Mouse (Mus musculus) regulatory T cell (primary cell): ENCODE measurements around the gene Ahctf1.
"Not testable (repeated sequence)": the region's sequence is repeated elsewhere in the genome, so short reads cannot be mapped to it uniquely, and the experiment has no call there.

Source experiments
- in situ Hi-C: fragments of 300-600 bp; cut with MboI, MseI; formaldehyde crosslinking; loops from one replicate; pipeline ENCODE4 v1.15.1; 2025; ENCODE audit warnings: high pct_unique_total_duplicates

Ahctf1 gene

DNA sequence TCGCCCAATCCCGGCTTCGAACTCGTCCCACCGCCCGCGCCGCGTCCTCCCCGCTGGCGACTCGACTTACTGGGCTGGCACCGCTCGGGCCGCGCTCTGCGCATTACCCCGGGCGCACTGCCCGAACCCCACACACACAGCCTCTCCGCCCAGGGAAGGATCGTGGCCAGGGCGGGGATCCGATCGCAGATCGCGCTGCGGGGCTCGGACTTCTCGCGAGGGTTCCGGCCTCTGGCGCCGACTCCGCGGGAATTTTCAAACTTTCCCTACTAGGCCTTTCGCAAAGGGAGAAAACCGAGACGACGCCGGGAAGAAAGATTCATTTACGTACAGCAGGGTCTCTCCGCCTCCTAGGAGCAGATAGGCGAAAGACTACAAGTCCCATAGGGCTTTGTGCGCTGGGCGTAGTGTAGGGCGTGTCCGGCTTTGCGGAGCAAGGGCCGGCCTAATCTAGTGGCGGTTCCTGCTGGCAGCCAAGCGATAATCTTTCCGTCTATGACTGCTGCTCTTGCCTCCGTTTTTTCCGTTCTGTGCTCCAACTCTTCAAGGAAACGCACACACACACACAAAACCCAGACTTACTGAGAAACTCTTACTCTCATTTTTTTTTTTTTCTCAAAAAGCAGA lies at the start of gene Ahctf1:
Gene Ahctf1, minus strand, starts transcription at position 168 of the 627 bp plus-strand sequence.
- in situ Hi-C loops: no loop called here

DNA sequence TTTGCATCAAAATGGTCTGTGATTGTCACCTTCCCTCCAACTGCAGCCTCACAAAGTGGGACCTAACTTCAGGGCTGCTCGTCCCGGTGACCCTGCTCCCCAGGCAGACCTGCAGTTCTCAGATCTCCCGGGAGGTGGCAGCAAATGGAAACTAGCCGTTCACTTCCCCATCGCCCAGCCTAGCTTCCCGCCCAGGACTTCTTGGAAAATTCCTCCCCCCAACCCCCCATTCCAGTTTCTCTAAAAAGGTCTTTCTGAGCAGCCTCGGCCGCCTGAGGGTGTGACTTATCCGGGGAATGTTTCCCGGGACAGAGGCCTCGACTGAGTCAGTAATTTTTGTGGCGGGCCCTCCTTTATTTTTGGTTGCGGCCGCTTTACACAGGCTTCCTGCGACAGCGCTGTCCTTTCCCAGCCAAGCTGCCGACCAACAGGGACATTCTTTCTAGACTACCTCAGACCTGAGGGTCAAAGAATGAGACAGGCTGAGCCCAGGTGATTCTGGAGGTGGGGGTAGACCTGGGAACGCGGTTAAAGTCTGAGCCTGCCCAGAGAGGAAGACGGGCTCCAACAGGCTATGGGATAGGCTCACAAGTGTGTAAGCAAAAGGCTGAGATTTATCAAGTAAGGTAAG lies 44.4 kb upstream of the Ahctf1 start:
- in situ Hi-C loops: no loop called here

DNA sequence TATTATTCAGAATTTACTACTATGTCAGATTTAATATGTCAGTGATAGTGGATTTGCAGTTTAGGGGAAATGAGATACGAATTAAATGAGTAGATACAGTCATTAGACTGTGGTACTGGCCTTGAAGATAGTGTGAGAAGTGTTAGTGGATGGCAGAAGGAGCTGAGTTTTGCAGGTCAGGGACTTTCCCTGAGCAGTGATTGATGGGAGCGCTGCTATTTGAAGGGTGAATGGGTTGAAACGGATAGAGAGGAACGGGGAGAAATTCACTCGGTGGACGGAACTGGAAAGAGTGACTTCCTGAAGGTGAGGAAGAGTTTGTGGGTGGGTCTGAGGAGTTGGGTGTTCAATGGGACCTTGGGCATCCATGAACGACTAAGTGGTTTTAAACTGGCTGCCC lies 43.7 kb upstream of the Ahctf1 start:
- in situ Hi-C loops: no loop called here

DNA sequence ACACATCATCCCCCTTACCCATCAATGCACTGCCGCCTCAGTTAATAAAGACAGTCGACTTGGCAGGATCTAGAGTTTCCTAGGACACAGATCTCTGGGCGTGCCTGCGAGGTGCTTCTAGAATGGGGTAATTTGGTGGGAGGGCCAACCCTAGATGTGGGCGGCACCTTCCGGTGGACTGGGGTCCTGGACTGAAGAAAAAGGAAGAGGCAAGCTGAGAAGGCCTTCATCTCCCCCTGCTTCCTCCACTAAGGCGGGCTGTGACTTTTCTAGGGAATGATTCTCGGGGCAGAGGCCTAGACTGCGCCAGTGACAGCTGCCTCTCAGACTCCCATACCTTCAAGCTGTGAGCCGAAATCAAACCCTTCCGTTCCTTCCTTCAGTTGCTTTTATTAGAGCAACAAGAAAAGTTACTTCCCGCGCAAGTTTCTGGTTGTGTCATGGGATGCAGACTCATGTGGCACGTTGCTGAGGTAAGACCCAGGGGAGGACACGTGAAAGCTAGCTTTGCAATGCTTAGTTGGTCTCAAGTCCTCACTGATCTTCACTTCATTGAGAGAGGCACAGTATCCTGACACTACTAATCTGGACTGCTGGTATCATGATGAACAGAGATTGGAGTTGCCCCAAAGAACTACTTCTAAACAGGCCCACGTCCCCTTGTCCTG lies 42.5 kb upstream of the Ahctf1 start:
- in situ Hi-C loops: no loop called here

DNA sequence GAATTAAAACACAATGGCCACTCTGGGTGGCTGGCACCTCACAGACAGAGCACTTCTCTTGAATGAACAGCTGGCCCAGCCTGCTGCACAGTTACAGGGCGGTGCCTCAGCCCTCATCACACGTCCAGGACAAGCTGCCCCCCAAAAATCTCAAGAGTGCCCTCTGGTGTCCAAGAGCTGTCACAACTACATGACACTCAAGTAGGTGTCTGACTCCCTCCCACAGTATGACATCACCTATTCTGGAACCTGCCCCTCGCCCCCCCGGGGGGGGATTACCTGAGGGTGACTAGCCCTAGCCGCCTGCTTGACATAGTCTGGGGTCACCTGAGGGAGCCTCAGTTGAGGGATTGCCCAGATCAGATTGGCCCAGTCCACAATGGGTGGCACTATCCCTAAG lies 41.4 kb upstream of the Ahctf1 start:
- in situ Hi-C loops: no loop called here

DNA sequence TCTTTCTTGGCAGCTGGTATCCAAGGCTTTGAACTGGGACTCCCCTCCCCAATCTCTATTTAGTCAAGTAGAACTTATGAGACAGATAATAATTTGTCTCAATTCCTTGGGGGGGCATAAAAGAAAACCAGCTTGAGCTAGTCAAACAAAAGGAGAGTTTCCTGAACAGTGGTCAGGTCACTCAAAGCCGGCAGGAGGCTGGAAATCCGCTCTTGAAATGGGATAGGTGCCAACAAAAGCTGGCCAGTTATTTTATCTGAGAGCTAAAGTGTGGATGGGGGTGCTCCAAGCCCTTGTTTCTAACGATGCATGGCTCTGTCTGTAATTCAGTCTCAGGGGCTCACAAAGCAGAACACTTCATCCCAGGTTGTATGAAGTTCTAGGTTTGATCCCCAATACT lies 40.5 kb upstream of the Ahctf1 start:
- in situ Hi-C loops: no loop called here

DNA sequence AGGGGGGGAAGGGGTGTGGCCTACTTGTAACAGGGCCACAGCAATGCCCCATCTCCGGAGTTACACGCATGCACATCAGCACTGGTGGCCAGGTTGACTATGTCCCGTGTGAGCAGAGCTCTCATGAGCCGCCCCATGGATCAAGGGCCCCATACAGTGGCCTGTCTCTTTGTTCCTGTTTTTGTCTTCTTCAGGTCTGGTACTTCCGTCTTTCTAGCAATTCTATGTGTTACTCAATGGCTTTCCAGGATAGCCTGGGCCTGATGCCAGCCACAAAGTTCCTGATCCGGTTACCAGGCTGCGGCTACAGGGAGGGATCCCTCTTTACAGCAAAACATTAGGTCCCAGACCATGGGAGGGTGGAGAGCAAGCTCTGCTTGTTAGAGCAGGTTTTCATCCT lies 39.1 kb upstream of the Ahctf1 start:
- in situ Hi-C loops: no loop called here

DNA sequence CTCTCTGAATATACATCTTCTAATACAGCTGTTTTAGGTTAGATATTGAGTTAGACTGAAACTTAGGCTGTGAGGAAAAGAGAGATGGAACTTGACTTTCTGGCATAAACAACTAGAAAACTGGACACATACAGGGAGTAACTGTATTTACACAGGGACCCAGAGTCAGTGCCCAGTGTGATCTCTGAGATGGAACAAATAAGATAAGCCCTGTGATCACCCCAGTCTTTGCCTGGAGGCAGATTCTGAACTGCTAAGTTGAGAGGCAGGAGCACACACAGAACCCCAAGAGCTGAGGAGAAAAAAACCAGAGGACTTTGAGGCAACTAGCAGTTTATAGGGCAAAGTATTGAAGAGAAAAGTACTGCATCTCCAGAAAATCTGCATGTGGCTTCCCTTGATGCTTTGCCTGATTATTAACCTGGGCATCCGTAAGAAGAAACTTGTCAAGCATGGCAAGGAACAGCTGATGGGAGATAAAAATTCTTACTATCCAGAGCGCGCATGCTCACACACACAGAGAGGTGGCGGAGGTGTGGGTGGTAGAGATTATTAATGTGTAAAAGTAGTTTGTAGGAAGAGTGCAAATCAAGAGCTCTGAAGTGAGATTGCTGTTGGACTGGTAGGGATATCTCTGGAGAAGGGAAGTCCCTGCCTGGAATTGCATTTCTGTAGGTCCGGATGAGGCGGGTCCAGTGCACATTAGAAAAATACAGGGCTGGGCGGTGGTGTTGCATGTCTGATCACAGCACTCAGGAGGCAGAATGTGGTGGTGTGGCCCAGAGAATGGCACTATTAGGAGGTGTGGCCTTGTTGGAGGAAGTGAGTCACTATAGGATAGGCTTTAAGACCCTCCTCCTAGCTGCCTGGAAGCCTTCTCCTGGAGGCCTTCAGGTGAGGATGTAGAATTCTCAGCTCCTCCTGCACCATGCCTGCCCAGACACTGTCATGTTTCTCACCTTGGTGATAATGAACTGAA lies 33.2 kb upstream of the Ahctf1 start:
- in situ Hi-C loops: no loop called here

DNA sequence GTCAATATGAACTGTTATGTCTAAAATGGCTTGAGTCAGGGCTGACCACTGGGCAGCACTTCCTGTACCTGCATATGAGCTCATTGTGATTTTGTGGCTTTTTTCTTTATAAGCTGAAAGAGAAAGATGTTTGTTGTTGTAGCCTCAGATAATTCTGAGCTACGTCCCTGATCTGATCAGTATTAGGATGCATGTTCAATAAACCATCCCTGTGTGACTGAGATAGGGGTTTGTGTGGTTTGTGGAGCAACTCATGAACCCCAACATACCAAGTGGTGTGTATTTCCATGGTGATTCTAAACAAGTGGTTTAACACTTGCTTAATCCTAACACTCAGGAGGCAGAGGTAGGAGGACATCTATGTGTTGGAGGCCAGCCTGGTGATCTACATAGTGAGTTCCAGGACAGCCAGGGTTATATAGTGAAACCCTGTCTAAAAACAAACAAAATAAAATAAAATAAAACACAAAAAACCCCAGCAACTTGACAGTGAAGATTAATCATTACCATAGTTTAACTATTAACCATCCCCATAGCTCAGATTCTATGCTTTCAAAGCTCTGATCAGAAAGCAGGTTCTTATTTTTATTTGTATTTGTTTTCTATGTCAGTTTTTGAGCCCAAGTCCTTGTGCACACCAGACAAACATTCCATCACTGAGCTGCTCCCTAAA lies 32.4 kb upstream of the Ahctf1 start:
- in situ Hi-C loops: no loop called here

DNA sequence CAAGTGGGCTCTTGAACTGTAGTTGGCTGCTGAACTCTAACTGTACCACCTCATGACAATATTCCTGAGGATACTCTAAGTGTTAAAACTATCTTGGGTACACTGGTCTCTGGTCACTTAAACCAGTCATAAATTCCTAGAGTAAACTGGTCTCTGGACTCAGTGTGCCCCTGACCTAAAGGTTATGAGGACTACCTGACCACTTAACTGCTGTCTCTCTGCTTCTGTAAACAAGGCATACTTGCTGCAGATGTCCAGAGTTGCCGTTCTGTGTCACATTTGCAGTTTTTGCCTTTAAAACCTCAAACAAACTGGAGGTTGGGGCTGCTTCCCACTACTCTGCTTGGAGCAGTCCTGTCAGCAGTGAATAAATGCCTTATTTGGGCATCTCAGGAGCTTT lies 30.1 kb upstream of the Ahctf1 start:
- in situ Hi-C loops: no loop called here

DNA sequence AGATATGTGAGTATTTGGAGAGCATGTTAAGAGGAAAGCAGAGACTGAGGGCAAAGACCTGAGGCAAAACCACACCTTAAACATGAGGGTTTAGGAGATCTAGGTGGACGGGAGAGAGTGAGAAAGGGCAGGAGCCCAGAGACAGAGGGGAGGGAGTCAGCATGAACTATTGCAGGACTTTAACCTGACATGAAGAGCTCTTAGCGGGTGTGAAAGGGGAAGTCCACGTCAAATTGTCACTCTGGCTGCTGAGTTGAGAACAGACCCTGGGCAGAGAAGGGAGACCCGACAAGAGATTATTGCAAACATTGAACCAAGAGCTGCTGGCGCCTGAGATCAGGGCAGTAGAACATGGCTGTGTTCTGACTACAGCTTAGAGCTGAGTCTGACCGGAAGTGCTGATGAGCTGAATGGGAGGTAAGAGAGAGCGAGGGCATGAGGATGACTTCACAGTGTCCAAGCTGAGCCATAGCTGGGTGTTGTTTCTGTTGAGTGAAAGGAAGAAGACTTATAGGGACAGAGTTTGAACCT lies 29.3 kb upstream of the Ahctf1 start:
- in situ Hi-C loops: no loop called here

DNA sequence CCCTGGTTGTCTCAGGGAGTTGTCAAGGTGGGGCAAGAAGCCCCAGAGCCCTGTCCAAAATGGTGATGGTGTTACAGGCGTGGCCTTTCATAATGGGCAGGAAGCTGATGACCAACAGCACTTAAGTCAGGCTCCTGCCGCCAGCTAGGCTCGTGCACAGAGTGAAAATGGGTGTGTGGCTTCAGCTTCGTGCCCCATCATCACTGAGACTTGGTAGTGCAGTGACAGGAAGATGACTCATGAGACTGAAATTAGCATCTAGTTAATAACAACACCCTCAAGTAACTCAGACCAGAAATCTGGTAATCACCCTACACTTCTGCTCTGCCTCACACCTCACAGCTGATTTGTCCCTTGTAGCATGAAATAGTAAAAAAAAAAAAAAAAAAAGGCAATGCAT lies 25.4 kb upstream of the Ahctf1 start:
- in situ Hi-C loops: no loop called here

DNA sequence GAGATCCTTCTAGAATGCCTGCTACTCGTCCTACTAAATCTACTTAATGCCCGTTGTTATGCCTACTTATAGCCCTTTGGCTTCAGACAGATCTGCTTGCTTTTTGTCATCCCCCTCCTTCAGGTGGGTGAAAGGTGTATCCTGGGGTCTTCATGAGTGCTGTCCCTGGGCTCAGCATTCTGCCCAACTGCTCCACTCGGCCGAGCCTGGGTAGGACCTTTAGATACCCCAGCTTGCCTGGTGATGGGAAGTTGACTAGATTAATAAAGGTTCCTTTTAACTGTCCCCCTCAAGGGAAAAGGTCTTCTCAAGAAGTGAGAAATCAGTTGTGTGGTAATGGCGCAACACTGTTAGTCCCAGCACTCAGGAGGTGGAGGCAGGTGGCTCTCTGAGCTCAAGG lies 24.6 kb upstream of the Ahctf1 start:
- in situ Hi-C loops: no loop called here

DNA sequence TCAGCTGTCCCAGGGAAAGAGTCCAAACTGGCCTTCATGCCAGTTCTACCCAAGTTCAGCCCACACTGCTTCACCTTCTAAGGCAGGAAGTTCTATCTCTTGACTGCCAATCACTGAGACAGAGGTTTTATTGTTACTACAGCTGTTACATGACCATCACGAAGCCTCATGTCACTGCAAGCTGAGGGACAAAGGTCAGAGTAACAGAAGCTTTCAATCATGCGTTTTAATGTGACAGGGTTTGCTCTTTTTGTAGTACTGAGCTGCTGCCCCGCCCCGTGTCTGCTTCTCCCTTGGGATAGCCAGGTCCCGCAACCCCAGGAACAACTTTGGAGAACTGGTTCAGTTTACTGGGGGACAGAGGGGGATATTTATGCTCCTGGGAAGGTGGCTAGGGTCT lies 21.1 kb upstream of the Ahctf1 start:
- in situ Hi-C loops: no loop called here

DNA sequence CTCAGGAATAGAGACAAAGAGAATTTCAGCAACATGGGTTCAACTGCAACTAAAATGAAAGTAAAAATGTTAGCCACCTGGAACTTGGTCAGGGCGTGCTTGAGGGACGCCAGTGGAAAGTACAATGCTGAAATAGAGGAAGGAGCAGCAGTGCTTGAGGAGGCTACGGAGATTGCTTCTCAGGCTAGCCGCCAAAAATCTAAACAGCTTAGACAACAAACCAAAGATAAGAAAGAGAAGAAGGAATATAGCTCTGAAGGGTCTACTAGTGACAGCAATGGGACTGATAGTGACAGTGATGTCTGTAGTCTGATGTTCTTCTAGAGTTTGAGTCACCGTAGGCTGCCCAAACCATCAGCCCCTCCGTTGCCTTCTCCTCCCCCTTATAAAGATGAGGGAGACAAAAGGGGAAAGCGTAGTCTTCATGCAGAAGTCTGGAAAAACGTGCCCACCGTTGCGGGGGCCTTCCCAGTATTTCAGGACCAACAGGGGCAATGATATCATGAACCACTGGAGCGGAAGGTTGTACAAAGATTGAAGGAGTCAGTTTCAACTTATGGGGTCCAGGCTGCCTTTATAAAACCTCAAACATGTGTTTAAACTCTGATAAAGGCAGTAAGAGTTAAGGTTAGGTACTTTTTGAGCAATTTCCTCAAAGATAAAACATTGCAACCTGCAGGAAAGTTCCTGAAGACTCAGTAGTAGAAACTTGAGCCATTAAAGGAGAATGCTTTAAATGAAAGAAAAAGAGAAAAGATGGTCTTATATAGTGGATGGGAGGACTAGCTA lies 15.2 kb upstream of the Ahctf1 start:
- in situ Hi-C loops: not testable (repeated sequence)

DNA sequence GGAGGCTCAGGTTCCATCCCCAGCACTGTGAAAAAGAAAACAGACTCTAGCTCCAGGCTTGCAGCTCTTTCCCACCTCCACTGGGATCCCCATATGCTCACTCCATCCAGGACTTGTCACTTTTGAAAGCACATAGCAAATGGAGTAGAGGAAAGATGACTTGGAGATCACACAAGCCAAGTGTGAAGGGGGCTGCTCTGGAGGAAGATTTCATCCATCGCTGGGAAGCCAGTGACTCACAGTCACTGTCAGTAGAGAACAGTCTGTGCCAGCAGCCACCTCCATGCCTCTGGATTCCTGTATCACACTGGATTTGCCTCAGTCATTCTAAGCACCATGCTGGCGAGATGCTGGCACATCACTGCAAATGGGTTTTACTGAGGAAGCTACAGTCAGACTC lies 11.1 kb upstream of the Ahctf1 start:
- in situ Hi-C loops: no loop called here

DNA sequence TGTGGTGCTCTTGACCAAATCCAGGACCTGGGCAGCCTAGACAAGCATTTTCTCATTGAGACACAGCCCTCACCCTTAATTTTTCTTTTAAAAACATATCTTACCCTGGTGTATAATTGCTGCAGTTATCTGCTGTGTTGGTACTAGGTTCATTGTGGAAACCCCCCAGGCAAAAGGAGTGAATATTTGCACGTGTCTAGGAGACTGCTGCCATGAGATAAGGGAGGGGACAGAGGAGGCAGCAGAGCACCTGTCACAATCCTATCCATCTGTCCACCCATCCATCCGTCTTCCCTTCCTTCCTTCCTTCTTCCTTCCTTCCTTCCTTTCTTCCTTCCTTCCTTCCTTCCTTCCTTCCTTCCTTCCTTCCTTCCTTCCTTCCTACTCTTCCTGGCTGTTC lies 9.9 kb upstream of the Ahctf1 start:
- in situ Hi-C loops: no loop called here

DNA sequence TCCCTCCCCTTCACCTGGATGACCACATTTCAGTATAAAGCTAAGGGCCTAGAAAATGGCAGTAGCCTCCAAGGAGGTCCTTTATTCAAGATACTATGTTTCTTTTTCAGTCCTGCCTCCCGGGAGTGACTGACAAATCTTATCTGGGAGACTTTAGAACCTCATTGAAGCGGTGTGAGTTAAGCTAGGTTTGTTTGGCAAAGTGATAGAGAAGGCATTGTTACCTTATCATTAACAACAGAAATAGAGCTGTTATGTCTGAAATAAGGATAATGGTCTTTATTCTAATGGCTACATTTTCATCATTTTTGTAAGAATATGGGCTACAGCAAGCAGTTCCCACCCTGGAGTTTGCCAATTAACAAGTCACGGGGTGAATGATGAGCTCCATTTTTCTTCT lies 4.8 kb upstream of the Ahctf1 start:
- in situ Hi-C loops: no loop called here

DNA sequence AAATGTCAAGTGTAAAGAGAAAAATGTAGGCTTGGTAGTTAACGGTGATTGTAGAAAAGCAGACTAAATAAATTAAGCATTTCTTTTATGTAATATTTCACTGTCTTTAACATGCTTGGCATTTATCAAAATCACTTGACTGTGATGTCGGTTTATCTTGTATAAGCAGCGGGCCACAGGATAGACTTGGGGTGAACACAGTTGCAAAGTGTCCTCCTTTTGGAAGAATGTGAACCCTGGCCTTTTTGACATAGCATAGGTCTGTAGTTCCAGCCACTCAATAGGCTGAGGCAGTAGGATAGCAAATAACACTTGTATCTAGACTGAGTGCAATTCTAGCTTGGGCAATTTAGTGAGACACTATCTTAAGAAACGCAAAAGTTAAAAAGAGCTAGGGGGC lies 4.0 kb upstream of the Ahctf1 start:
- in situ Hi-C loops: no loop called here

DNA sequence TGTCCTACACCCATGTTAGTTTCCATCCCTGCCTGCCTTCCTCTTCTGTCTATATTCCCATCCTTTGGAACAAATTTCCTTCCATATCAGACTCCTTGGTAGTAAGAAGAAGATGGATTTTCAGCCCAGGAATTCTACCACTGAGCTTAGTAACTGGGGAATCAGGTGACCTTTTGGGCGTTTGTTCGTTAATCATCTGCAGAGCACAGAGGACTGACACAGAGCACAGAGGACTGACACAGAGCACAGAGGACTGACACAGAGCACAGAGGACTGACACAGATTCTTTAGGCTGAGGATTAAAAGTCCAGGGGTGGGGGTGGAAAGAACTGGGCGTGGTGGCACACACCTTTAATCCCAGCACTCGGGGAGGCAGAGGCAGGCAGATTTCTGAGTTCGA lies 2.3 kb upstream of the Ahctf1 start:
- in situ Hi-C loops: no loop called here
